Mouse (Mus musculus) forebrain, postnatal 0 days (tissue): ENCODE data around the gene Romo1. TPM values are rescaled to one million over a fixed set of nuclear protein-coding genes. Genes with fewer than 3 reads are reported as not detected.
A peak's percentile ranks its signal among the peaks of the same experiment; 100 is the strongest.
"Not testable (repeated sequence)": the region's sequence is repeated elsewhere in the genome, so short reads cannot be mapped to it uniquely, and the experiment has no call there.

Experiments used
- ATAC-seq: fragments of 200-750 bp; cut with Nextera tagmentation; 2 replicates; pipeline ENCODE4 v1.8.0; 2017; ENCODE audit warnings: mild to moderate bottlenecking, moderate library complexity
- DNase-seq: peaks from one replicate; pipeline ENCODE4 v3.0.0-alpha.2; 2015
- H3K27ac ChIP-seq: fragments of 300-500 bp; sonication (generic); 2 replicates; pipeline ENCODE4 v1.5.1; 2014; ENCODE audit warnings: low read depth, mild to moderate bottlenecking, antibody characterized with exemption, low read length, moderate library complexity, mixed read lengths
- H3K27me3 ChIP-seq: fragments of 300-500 bp; sonication (generic); 2 replicates; pipeline ENCODE4 v1.6.1; 2014; ENCODE audit warnings: mild to moderate bottlenecking, low read length, mixed read lengths; ENCODE audit not compliant: insufficient read depth
- H3K36me3 ChIP-seq: fragments of 300-500 bp; sonication (generic); 2 replicates; pipeline ENCODE4 v1.6.1; 2014; ENCODE audit warnings: mild to moderate bottlenecking, moderate library complexity; ENCODE audit not compliant: insufficient read depth
- H3K4me1 ChIP-seq: fragments of 300-500 bp; sonication (generic); 2 replicates; pipeline ENCODE4 v1.6.1; 2014; ENCODE audit warnings: antibody characterized with exemption; ENCODE audit not compliant: insufficient read depth
- H3K4me2 ChIP-seq: fragments of 300-500 bp; sonication (generic); 2 replicates; pipeline ENCODE4 v1.6.1; 2014; ENCODE audit warnings: low read depth, mild to moderate bottlenecking, moderate library complexity
- H3K4me3 ChIP-seq: fragments of 300-500 bp; sonication (generic); 2 replicates; pipeline ENCODE4 v1.5.1; 2014; ENCODE audit warnings: low read depth, low read length, mixed read lengths
- H3K9ac ChIP-seq: fragments of 300-500 bp; sonication (generic); 2 replicates; pipeline ENCODE4 v1.6.1; 2014; ENCODE audit warnings: mild to moderate bottlenecking
- H3K9me3 ChIP-seq: fragments of 300-500 bp; sonication (generic); 2 replicates; pipeline ENCODE4 v1.6.1; 2016; ENCODE audit warnings: low read length
- CTCF ChIP-seq: sonication (generic); IDR thresholded peaks from 2 replicates; pipeline ENCODE4 v1.5.1; 2016; ENCODE audit warnings: antibody characterized with exemption, control low read depth, low read depth
- WGBS: fragments of 180-500 bp; shearing (Covaris S2); extraction: QIAGEN DNeasy Blood & Tissue Kit; methylation state at CpG from one replicate; pipeline ENCODE4 v1.1.7; 2014; 5-methylcytosine and 5-hydroxymethylcytosine counted together
- polyA plus RNA-seq: library from polyadenylated mRNA; unstranded; fragments of >200 nt; fragmentation: Nextera tagmentation; extraction: Ambion mirVana; gene quantifications from 2 replicates; pipeline ENCODE4 v1.2.1, GENCODE M21; 2015
- total RNA-seq: library from RNA; depleted of rRNA; stranded (reverse); fragments of >200 nt; gene quantifications from 2 replicates; pipeline ENCODE4 v1.2.3, GENCODE M21; 2014; rRNA removed

Romo1 gene
- total RNA-seq (91.3 and 132 TPM in 2 replicates), polyA plus RNA-seq (529 and 662 TPM in 2 replicates)

GRCm38 (mm10) chr2:156143953-156144724 lies at the start of gene Romo1, which contains the start of gene Nfs1:
Romo1 (plus strand) TSS chr2:156144039.
Nfs1 (minus strand) TSS chr2:156144186.
- H3K4me2 ChIP-seq: peak within 1 kb of the TSS; percentile 83
- peaks cover 4% of the 10 kb centered on the region; the same call in 1 of the 2 replicates for H3K4me1 ChIP-seq
- H3K36me3 ChIP-seq: peaks cover 25% of the 10 kb centered on the region
- no peaks in the 10 kb centered on the region for H3K27me3 ChIP-seq
- under 1% methylated on average over 70 of the region's 70 CpGs for WGBS
- H3K27ac ChIP-seq: peak within 1 kb of the TSS; percentile 90
- peak; percentile 98 for DNase-seq
- H3K4me3 ChIP-seq: peak within 1 kb of the TSS; percentile 67
- peak; percentile 84 for TF ChIP-seq CTCF
- no peaks in the 10 kb centered on the region for H3K9me3 ChIP-seq
- peak within 1 kb of the TSS; percentile 83 for H3K9ac ChIP-seq
- ATAC-seq: peak; percentile 99

DNA sequence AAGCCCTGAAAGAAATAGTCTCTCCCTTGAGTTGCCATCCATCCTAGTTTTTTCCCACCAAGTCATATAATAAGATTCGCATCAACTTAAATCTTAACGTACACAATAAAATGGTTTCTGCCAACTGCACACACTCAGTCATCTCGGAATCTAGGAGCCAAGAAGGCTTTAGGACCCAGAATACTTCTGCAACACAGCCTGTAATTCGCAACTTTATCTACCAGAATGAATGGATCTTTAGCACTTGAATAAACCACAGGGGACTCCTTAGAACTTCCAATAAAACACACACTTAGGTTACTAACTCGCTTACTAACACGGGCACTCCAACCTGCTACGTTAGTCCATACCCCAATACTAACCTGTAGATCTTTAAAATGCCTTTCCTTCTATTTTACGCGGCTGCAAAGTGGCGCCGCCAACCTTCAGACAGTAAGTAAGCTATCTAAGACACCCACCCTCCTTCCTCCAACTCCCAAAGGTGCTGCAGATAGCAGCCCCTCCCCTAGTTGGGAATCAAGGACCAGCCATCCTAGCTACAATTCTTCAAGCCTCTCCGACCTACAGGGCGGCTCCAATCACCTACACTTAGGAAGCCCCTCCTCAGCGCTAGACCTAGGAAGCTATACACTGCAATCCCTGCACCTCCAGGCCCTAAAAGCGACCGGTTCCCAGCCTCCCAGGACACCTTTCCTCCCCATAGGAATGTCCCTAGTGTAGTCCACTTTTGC lies 33.0 kb upstream of the Romo1 start:
- under 1% methylated on average over 16 of the region's 16 CpGs for WGBS
- H3K9me3 ChIP-seq: no peaks in the 10 kb centered on the region
- H3K4me3 ChIP-seq: peak overlapping the region; percentile 99
- H3K27me3 ChIP-seq: no peaks in the 10 kb centered on the region
- peaks cover 8% of the 10 kb centered on the region for H3K4me1 ChIP-seq
- H3K4me2 ChIP-seq: peak overlapping the region; percentile 54
- TF ChIP-seq CTCF: no peak
- DNase-seq: peak; percentile 54
- no peaks in the 10 kb centered on the region for H3K36me3 ChIP-seq
- peak; percentile 70 for ATAC-seq
- H3K27ac ChIP-seq: peak overlapping the region; percentile 93
- H3K9ac ChIP-seq: peak overlapping the region; percentile 99

DNA sequence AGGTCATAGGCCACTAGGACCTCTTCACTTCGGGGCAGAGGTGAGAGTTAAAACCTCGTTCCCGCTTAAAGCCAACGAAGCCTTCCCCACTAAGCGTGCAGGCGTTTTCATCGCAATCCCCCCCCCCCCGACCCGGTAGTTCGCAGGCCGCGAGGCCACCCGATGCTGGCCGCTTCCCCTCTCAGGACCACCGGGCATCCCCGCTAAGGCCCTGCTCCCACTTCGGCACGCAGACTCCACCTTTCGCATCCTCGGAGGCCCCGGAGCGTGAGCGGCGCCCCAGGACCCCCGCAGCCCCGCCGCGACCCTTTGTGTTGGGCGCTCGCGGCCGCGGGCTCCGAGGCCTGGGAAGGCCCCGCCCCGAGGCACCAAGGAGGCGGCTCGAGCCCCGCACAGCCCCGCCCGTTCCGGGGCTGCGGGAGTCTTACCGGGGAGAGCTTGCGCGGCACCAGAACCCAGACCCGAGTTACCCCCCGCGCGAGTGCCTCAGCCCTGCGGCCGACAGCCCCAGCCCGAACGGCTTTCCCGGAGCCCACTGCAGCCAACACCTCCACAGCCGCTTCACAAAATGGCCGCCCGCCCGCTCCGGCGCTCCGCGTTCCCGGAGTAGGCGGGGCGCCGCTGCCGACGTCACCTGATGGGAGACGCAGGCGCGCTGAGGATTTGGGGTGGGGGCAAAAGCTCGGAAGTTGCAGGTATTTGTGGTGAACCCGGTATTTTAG lies 32.3 kb upstream of the Romo1 start, which contains the start of the genes Cpne1 and Rbm12:
TSS of gene Cpne1 (minus strand) at position 608 of the 722 bp plus-strand sequence.
TSS of gene Rbm12 (minus strand) at position 621 of the 722 bp plus-strand sequence.
- Histone ChIP-seq H3K4me1 (peaks cover 8% of the 10 kb centered on the region), H3K9ac (peak within 1 kb of the TSS; percentile 99), H3K36me3 (no peaks in the 10 kb centered on the region), H3K27ac (peak within 1 kb of the TSS; percentile 93), H3K27me3 (no peaks in the 10 kb centered on the region), H3K4me2 (peak within 1 kb of the TSS; percentile 54), H3K4me3 (peak within 1 kb of the TSS; percentile 99), H3K9me3 (no peaks in the 10 kb centered on the region)
- ATAC-seq (peak; percentile 97), DNase-seq (peak; percentile 96)
- TF ChIP-seq CTCF: no peak
- 2% methylated on average over 74 of the region's 74 CpGs for WGBS

DNA sequence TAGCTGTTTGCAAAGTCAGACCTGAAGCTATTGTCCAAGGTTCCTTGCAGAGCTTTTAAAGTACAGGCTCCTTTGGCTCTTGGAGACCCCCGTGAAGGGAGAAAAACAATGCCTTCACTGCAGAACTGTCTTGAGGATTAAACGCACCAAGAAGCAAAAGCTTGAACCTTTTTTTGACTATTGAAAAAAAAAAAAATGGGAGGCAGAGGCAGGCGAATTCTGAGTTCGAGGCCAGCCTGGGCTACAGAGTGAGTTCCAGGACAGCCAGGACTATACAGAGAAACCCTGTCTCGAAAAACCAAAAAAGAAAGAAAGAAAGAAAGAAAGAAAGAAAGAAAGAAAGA lies 31.8 kb upstream of the Romo1 start:
- peak overlapping the region; percentile 99 for H3K9ac ChIP-seq
- not testable (repeated sequence) for H3K9me3 ChIP-seq

DNA sequence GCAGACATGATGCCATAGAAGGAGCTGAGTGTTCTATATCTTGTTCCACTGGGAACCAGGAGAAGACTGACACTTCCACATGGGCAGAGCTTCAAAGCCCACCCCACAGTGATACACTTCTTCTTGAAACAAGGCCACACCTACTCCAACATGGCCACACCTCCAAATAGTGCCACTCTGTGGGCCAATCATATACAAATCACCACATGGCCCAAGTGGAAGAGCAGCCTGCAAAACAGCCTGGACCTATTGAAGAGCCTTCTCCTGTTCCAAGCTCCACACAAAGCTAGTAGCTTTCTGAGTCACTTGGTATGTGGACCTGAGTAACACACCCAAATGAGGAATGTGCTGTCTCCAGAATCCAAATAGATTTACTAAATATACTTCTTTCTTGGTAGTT lies 24.3 kb upstream of the Romo1 start:
- Histone ChIP-seq H3K4me3 (no peak overlapping the region), H3K27ac (no peak overlapping the region), H3K9ac (no peak overlapping the region), H3K4me2 (no peak overlapping the region), H3K4me1 (no peaks in the 10 kb centered on the region), H3K36me3 (peaks cover 11% of the 10 kb centered on the region; the same call in 1 of the 2 replicates), H3K27me3 (no peaks in the 10 kb centered on the region), H3K9me3 (no peaks in the 10 kb centered on the region)
- DNase-seq (no peak), ATAC-seq (no peak)
- no peak for TF ChIP-seq CTCF

More for the DNA sequence above, 31.8 kb upstream of the Romo1 start:
- H3K27me3 ChIP-seq, ATAC-seq, DNase-seq, H3K36me3 ChIP-seq, H3K4me1 ChIP-seq: not testable (repeated sequence)
- Histone ChIP-seq H3K27ac (peak overlapping the region; percentile 93; the same call in 1 of the 2 replicates), H3K4me3 (peak overlapping the region; percentile 99), H3K4me2 (peak overlapping the region; percentile 54)
- WGBS: 20% methylated on average over 5 of the region's 5 CpGs

- no peak overlapping the region for H3K4me2 ChIP-seq
- ATAC-seq: no peak
- DNase-seq: no peak
- H3K9ac ChIP-seq: no peak overlapping the region
- 93% methylated on average over 5 of the region's 5 CpGs for WGBS
- H3K36me3 ChIP-seq: peaks cover 36% of the 10 kb centered on the region
- no peak for TF ChIP-seq CTCF
- H3K27ac ChIP-seq: no peak overlapping the region
- H3K27me3 ChIP-seq: no peaks in the 10 kb centered on the region
- no peak overlapping the region for H3K4me3 ChIP-seq
- no peaks in the 10 kb centered on the region for H3K9me3 ChIP-seq
- H3K4me1 ChIP-seq: no peaks in the 10 kb centered on the region
Measured at GRCm38 (mm10) chr2:156123731-156124130, 20.1 kb upstream of the Romo1 start.
